Mouse (Mus musculus): ENCODE data around the gene Brca2. TPM values are rescaled to one million over a fixed set of nuclear protein-coding genes. Genes with fewer than 3 reads are reported as not detected.
A peak's percentile ranks its signal among the peaks of the same experiment; 100 is the strongest.
"Not testable (repeated sequence)": the region's sequence is repeated elsewhere in the genome, so short reads cannot be mapped to it uniquely, and the experiment has no call there.

The Brca2 gene
- polyA plus RNA-seq (2014; fragmentation: Nextera tagmentation; extraction: Ambion mirVana) = 11.2 and 12.7 TPM in 2 replicates

GRCm38 (mm10) chr5:150521937-150522866 lies at the start of gene Brca2:
Brca2 (plus strand) TSS chr5:150522630.
- Histone ChIP-seq H3K36me3 (ENCODE audit: control insufficient read depth, insufficient read depth, low read length) (no peaks in the 10 kb centered on the region), H3K27me3 (ENCODE audit: control insufficient read depth, insufficient read depth, low read length) (no peaks in the 10 kb centered on the region), H3K27ac (ENCODE audit: low read depth, low read length) (peak within 1 kb of the TSS; percentile 52), H3K4me1 (ENCODE audit: control insufficient read depth, insufficient read depth, low read length) (0 out of 2 replicates have a peak, but pooled peaks cover 3% of the 10 kb centered on the region), H3K4me2 (ENCODE audit: low read depth, low read length) (peak within 1 kb of the TSS; percentile 64), H3K9me3 (ENCODE audit: control insufficient read depth, low read length) (no peaks in the 10 kb centered on the region), H3K9ac (replicated peaks; ENCODE audit: low read depth, low read length) (peak within 1 kb of the TSS; percentile 76), H3K4me3 (ENCODE audit: low read depth, low read length) (peak within 1 kb of the TSS; percentile 71)
- peak; percentile 97 for ATAC-seq (ENCODE audit: low read depth)
- WGBS = 6% methylated on average over 60 of the region's 63 CpGs

- no peak overlapping the region for H3K27ac ChIP-seq (ENCODE audit: low read depth, low read length)
- H3K4me3 ChIP-seq (ENCODE audit: low read depth, low read length) = no peak overlapping the region
- no peak overlapping the region for H3K9ac ChIP-seq (replicated peaks; ENCODE audit: low read depth, low read length)
- 83% methylated on average over 4 of the region's 4 CpGs for WGBS
- H3K9me3 ChIP-seq (ENCODE audit: control insufficient read depth, low read length) = no peaks in the 10 kb centered on the region
- H3K27me3 ChIP-seq (ENCODE audit: control insufficient read depth, insufficient read depth, low read length) = no peaks in the 10 kb centered on the region
- H3K36me3 ChIP-seq (ENCODE audit: control insufficient read depth, insufficient read depth, low read length) = peaks cover 23% of the 10 kb centered on the region
- no peak for ATAC-seq (ENCODE audit: low read depth)
- no peaks in the 10 kb centered on the region for H3K4me1 ChIP-seq (ENCODE audit: control insufficient read depth, insufficient read depth, low read length)
- H3K4me2 ChIP-seq (ENCODE audit: low read depth, low read length) = no peak overlapping the region
Measured at GRCm38 (mm10) chr5:150477364-150477763, 45.1 kb upstream of the Brca2 start.

DNA sequence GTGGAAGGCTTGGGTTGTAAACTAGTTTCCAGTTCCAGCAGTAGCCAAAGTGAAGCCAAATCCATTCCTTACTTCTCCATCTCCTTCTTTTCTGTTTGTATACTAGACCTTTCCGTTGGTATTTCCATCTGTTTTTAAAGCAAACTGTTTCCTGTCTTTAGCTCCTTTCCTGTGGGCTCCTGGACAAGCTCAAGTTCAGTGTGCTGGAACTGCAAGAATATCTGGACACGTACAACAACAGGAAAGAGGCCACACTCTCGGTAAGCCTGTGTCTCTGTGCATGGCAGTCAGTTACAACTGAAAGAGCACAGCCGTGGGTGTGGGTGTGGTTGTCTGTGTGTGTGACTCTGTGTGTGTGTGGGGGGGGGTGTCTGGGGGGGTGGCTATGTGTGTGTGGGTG lies 43.8 kb upstream of the Brca2 start:
- H3K36me3 ChIP-seq (ENCODE audit: control insufficient read depth, insufficient read depth, low read length) = peaks cover 24% of the 10 kb centered on the region
- H3K27ac ChIP-seq (ENCODE audit: low read depth, low read length) = no peak overlapping the region
- no peak for ATAC-seq (ENCODE audit: low read depth)
- no peak overlapping the region for H3K4me3 ChIP-seq (ENCODE audit: low read depth, low read length)
- no peaks in the 10 kb centered on the region for H3K9me3 ChIP-seq (ENCODE audit: control insufficient read depth, low read length)
- no peaks in the 10 kb centered on the region for H3K27me3 ChIP-seq (ENCODE audit: control insufficient read depth, insufficient read depth, low read length)
- H3K4me1 ChIP-seq (ENCODE audit: control insufficient read depth, insufficient read depth, low read length) = no peaks in the 10 kb centered on the region
- WGBS = 72% methylated on average over 4 of the region's 4 CpGs
- no peak overlapping the region for H3K9ac ChIP-seq (replicated peaks; ENCODE audit: low read depth, low read length)
- no peak overlapping the region for H3K4me2 ChIP-seq (ENCODE audit: low read depth, low read length)

DNA sequence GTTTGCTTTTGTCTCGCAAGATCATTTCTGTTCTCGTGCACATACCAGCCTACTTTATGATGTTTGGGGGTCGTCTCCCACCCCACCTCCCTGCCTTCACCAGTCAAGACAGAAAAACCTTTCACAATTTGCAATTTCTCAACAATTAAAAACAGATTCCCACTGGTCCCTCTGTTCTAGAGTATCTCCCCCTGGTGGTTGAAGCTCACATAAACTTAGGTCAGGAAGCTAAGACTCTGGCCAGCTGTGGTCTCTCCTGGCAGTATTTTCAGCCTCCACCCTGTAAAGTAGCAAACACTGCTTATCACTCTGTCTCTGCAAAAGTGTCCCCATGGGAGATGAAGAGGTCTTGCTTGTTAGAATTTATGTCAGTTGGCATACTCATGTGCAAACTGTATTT lies 37.2 kb upstream of the Brca2 start:
- peaks cover 21% of the 10 kb centered on the region for H3K36me3 ChIP-seq (ENCODE audit: control insufficient read depth, insufficient read depth, low read length)
- H3K4me2 ChIP-seq (ENCODE audit: low read depth, low read length) = no peak overlapping the region
- H3K27me3 ChIP-seq (ENCODE audit: control insufficient read depth, insufficient read depth, low read length) = no peaks in the 10 kb centered on the region

GRCm38 (mm10) chr5:150490285-150490684 lies 32.1 kb upstream of the Brca2 start:
- no peaks in the 10 kb centered on the region for H3K27me3 ChIP-seq (ENCODE audit: control insufficient read depth, insufficient read depth, low read length)
- no peak overlapping the region for H3K4me2 ChIP-seq (ENCODE audit: low read depth, low read length)
- no peaks in the 10 kb centered on the region; the same call in 1 of the 2 replicates for H3K9me3 ChIP-seq (ENCODE audit: control insufficient read depth, low read length)
- H3K4me1 ChIP-seq (ENCODE audit: control insufficient read depth, insufficient read depth, low read length) = no peaks in the 10 kb centered on the region
- H3K9ac ChIP-seq (replicated peaks; ENCODE audit: low read depth, low read length) = no peak overlapping the region
- 66% methylated on average over 3 of the region's 3 CpGs for WGBS
- H3K4me3 ChIP-seq (ENCODE audit: low read depth, low read length) = no peak overlapping the region
- H3K27ac ChIP-seq (ENCODE audit: low read depth, low read length) = no peak overlapping the region
- no peak for ATAC-seq (ENCODE audit: low read depth)
- peaks cover 1% of the 10 kb centered on the region; the same call in 1 of the 2 replicates for H3K36me3 ChIP-seq (ENCODE audit: control insufficient read depth, insufficient read depth, low read length)

More for the DNA sequence above, 37.2 kb upstream of the Brca2 start:
- Histone ChIP-seq H3K9me3 (ENCODE audit: control insufficient read depth, low read length) (no peaks in the 10 kb centered on the region), H3K4me1 (ENCODE audit: control insufficient read depth, insufficient read depth, low read length) (no peaks in the 10 kb centered on the region), H3K27ac (ENCODE audit: low read depth, low read length) (no peak overlapping the region), H3K4me3 (ENCODE audit: low read depth, low read length) (no peak overlapping the region), H3K9ac (replicated peaks; ENCODE audit: low read depth, low read length) (no peak overlapping the region)
- no peak for ATAC-seq (ENCODE audit: low read depth)
- whole genome bisulfite sequencing = 64% methylated on average over 3 of the region's 3 CpGs

- no peaks in the 10 kb centered on the region for H3K27me3 ChIP-seq (ENCODE audit: control insufficient read depth, insufficient read depth, low read length)
- H3K9me3 ChIP-seq (ENCODE audit: control insufficient read depth, low read length) = no peaks in the 10 kb centered on the region; the same call in 1 of the 2 replicates
- H3K4me1 ChIP-seq (ENCODE audit: control insufficient read depth, insufficient read depth, low read length) = no peaks in the 10 kb centered on the region
- no peak overlapping the region for H3K27ac ChIP-seq (ENCODE audit: low read depth, low read length)
- H3K9ac ChIP-seq (replicated peaks; ENCODE audit: low read depth, low read length) = no peak overlapping the region
- peaks cover 6% of the 10 kb centered on the region; the same call in 1 of the 2 replicates for H3K36me3 ChIP-seq (ENCODE audit: control insufficient read depth, insufficient read depth, low read length)
- no peak overlapping the region for H3K4me2 ChIP-seq (ENCODE audit: low read depth, low read length)
- WGBS = 81% methylated on average over 8 of the region's 8 CpGs
- H3K4me3 ChIP-seq (ENCODE audit: low read depth, low read length) = no peak overlapping the region
- no peak for ATAC-seq (ENCODE audit: low read depth)
Measured at GRCm38 (mm10) chr5:150490821-150491220, 31.6 kb upstream of the Brca2 start.

GRCm38 (mm10) chr5:150491573-150492173 lies 30.8 kb upstream of the Brca2 start:
- not testable (repeated sequence) for ATAC-seq (ENCODE audit: low read depth)
- WGBS = 95% methylated on average over 4 of the region's 4 CpGs

DNA sequence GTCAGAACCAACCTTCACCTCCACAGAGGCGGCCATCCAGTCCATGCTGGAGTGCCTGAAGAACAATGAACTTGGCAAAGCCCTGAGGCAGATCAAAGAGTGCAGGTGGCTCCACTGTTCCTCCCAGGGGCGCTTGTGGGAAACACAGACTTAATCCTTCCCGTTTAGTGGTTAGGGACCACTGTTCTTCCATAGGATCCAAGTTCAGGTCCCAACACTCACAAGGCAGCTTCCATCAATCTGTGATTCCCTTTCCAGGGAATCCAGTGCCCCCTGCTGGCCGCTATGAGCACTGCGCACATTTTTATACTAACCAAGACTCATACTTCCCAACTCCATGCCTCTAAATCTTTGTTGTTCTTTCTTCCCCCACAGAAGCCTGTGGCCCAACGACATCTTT lies 26.6 kb upstream of the Brca2 start:
- Histone ChIP-seq H3K27me3 (ENCODE audit: control insufficient read depth, insufficient read depth, low read length) (no peaks in the 10 kb centered on the region), H3K4me3 (ENCODE audit: low read depth, low read length) (no peak overlapping the region), H3K4me2 (ENCODE audit: low read depth, low read length) (no peak overlapping the region), H3K27ac (ENCODE audit: low read depth, low read length) (no peak overlapping the region), H3K36me3 (ENCODE audit: control insufficient read depth, insufficient read depth, low read length) (peaks cover 18% of the 10 kb centered on the region; the same call in 1 of the 2 replicates), H3K4me1 (ENCODE audit: control insufficient read depth, insufficient read depth, low read length) (no peaks in the 10 kb centered on the region), H3K9ac (replicated peaks; ENCODE audit: low read depth, low read length) (no peak overlapping the region), H3K9me3 (ENCODE audit: control insufficient read depth, low read length) (no peaks in the 10 kb centered on the region; the same call in 1 of the 2 replicates)
- no peak for ATAC-seq (ENCODE audit: low read depth)
- 47% methylated on average over 6 of the region's 6 CpGs for WGBS

More at GRCm38 (mm10) chr5:150491573-150492173, 30.8 kb upstream of the Brca2 start:
- H3K4me3 ChIP-seq (ENCODE audit: low read depth, low read length); H3K9ac ChIP-seq (replicated peaks; ENCODE audit: low read depth, low read length); H3K27me3 ChIP-seq (ENCODE audit: control insufficient read depth, insufficient read depth, low read length); H3K4me1 ChIP-seq (ENCODE audit: control insufficient read depth, insufficient read depth, low read length); H3K4me2 ChIP-seq (ENCODE audit: low read depth, low read length); H3K9me3 ChIP-seq (ENCODE audit: control insufficient read depth, low read length); H3K27ac ChIP-seq (ENCODE audit: low read depth, low read length): not testable (repeated sequence)
- peaks cover 13% of the 10 kb centered on the region; the same call in 1 of the 2 replicates for H3K36me3 ChIP-seq (ENCODE audit: control insufficient read depth, insufficient read depth, low read length)
